Mouse (Mus musculus): Measurements from ENCODE around the gene Nup62. TPM values are rescaled to one million over a fixed set of nuclear protein-coding genes. Genes with fewer than 3 reads are reported as not detected.

The Nup62 gene
- 71.3 and 74.7 TPM in 2 replicates for polyA plus RNA-seq (2016; fragmentation: Nextera tagmentation; extraction: Ambion mirVana)

DNA sequence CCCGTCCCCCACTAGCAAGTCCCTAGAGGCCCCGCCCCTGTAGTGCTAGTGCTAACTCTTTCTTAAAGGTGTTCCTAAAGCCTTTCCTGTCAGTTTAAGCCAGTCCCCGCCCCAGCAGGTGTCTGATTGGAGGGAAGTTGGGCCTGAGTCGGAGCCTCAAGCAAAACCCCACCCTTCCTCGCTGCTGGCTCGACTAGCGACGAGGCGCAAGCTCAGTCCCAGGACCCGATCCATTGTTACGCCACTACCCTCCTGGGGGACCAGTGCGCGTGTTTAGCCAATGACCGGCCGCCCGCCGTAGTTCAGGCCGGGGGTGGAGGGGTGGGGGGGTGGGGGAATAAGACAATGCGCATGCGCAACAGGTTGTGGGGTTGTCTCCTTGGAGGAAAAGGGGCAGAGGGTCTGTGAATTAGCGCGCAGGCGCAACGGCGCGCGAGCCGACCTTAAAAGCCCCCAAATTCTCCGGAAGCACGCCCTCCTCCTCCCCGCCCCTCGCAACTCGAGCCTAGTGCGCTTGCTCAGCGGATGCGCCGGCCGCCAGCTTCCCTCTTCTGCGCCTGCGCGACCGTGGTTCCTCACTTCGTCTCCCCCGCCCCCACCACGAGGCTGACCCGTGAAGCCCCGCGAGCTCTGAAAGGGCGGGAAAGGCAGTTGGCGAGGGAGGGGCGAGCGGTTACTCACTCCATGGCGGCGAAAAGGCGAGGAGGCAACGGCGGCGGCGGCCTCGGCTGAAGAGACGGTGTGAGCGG, at the start of gene Nup62, which contains the start of gene Il4i1:
Gene Nup62, plus strand, starts transcription at position 368 of the 749 bp plus-strand sequence.
Gene Il4i1, plus strand, starts transcription at position 667 of the 749 bp plus-strand sequence.
- WGBS = 1% methylated on average over 61 of the region's 62 CpGs
- peak; percentile 94 for ATAC-seq (ENCODE audit: low FRiP score, low read depth)
- peak within 1 kb of the TSS; percentile 87 for H3K4me3 ChIP-seq
- peak within 1 kb of the TSS; percentile 82 for H3K27ac ChIP-seq
- no peaks in the 10 kb centered on the region for H3K9me3 ChIP-seq
- no peaks in the 10 kb centered on the region for H3K27me3 ChIP-seq (replicated peaks)
- peaks cover 6% of the 10 kb centered on the region; the same call in 1 of the 2 replicates for H3K36me3 ChIP-seq
- peak within 1 kb of the TSS; percentile 90 for H3K9ac ChIP-seq
- peaks cover 48% of the 10 kb centered on the region for H3K4me1 ChIP-seq
- H3K4me2 ChIP-seq (replicated peaks) = peak within 1 kb of the TSS; percentile 74

DNA sequence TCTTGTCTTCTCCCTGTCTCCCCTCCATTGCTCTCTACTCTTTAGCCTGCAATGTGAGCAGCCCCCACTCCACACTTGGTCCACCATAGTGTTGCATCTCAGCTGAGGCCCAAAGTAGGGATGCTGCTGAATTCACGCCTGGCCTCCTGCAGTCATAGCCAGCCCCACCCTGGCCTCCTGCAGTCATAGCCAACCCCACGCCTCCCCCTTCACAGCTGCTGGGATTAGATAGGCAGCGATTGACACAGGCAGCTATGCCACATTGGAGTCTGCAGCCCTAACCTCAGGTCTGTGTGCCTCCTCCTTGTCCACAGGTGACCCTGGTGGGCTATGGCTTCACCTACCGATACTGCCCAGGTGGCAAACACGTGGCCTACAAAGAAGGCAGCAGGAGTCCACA, 47.8 kb upstream of the Nup62 start:
- Histone ChIP-seq H3K4me2 (replicated peaks) (no peak overlapping the region), H3K9me3 (no peaks in the 10 kb centered on the region), H3K36me3 (peaks cover 74% of the 10 kb centered on the region), H3K4me1 (no peaks in the 10 kb centered on the region), H3K9ac (no peak overlapping the region), H3K27ac (no peak overlapping the region), H3K4me3 (no peak overlapping the region), H3K27me3 (replicated peaks) (no peaks in the 10 kb centered on the region)
- 80% methylated on average over 5 of the region's 5 CpGs for WGBS
- no peak for ATAC-seq (ENCODE audit: low FRiP score, low read depth)

DNA sequence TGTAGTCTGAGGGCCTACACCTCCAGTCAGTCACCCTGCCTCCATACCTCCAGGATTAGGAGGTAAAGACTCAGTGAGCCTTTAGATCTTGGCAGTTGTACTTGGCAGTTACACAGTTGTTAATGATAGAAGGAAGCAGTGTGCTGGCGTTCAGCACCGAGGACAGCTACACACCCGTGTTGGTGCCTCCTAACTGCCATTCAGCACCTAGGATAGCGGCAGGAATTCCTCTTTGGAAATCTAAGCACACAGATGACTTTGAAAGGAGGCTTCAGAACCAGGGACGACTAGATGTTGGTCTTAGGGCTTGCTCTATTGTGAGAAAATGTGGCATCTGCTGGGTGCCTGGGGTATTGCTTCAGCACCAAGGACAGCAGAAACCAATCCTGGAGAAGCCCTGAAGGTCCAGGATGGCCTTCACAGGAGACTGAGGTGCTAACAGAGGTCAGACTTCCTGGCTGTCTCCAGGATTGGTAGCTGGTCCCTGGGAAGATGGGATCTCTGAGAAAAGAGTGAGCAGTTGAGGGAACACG, 45.8 kb upstream of the Nup62 start:
- no peak overlapping the region for H3K27ac ChIP-seq
- no peaks in the 10 kb centered on the region for H3K9me3 ChIP-seq
- H3K4me1 ChIP-seq = no peaks in the 10 kb centered on the region
- H3K9ac ChIP-seq = no peak overlapping the region
- H3K4me2 ChIP-seq (replicated peaks) = no peak overlapping the region
- WGBS = 16% methylated on average over 6 of the region's 6 CpGs
- H3K4me3 ChIP-seq = no peak overlapping the region
- H3K36me3 ChIP-seq = peaks cover 72% of the 10 kb centered on the region
- H3K27me3 ChIP-seq (replicated peaks) = no peaks in the 10 kb centered on the region
- ATAC-seq (ENCODE audit: low FRiP score, low read depth) = no peak

DNA sequence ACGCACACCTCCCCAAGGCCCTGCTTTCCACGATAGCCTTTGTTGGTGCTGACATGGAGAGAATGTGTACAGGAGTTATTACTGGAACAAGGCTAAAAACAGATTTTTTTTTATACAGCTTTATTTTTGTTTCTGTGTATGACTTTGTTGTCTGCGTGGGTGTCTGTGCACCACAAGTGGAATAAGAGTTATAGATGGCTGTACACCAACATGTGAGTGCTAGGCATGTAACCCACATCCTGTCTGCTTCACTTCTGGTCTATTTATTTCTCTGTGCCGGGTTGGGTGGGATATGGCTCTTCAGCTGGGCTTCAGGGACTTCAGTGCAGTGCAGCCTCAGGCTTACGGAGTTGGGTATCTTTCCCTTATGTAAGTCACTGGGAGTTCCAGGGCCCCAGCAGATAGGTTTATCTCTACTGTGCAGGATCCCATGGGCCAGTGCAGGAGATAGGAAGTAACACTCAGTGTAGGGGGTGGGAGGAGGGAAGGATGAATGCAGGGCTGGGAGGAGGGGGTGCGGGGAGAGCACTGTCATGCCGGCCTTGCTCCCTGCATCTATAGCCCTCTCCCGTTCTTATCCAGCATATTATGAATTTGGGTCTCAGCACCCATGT, 43.2 kb upstream of the Nup62 start:
- no peaks in the 10 kb centered on the region for H3K27me3 ChIP-seq (replicated peaks)
- no peak overlapping the region for H3K4me2 ChIP-seq (replicated peaks)
- no peak overlapping the region for H3K9ac ChIP-seq
- WGBS = 94% methylated on average over 8 of the region's 8 CpGs
- H3K9me3 ChIP-seq = no peaks in the 10 kb centered on the region
- H3K4me1 ChIP-seq = no peaks in the 10 kb centered on the region
- H3K4me3 ChIP-seq = no peak overlapping the region
- ATAC-seq (ENCODE audit: low FRiP score, low read depth) = no peak
- no peak overlapping the region for H3K27ac ChIP-seq
- H3K36me3 ChIP-seq = peaks cover 71% of the 10 kb centered on the region

DNA sequence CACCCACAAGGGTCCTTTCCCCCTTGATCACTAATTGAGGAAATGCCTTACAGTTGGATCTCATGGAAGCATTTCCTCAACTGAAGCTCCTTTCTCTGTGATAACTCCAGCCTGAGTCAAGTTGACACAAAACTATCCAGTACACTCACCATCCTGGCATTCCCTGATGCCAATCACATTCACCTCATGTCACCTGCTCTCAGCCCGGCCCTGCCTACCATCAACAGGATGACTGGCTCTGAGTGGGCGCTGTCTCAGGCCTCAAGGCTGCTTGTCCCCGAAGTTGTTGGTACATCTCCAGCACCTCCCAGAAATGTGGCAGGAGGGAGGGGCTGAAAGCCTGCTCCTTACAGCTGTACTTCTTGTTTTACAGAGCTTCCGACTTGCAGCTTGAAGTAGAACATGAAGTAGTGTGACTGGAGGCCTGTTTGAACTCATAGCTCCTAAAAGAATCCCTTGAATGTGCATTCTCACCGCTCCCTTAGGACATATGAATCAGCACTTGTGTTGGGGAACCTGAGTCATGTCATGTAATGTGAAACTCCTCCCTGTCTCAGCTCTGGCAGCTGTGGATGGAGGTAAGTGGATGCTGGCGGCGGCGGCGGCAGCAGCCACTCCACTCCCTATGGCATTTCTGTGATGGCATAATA, 38.9 kb upstream of the Nup62 start:
- no peaks in the 10 kb centered on the region for H3K9me3 ChIP-seq

DNA sequence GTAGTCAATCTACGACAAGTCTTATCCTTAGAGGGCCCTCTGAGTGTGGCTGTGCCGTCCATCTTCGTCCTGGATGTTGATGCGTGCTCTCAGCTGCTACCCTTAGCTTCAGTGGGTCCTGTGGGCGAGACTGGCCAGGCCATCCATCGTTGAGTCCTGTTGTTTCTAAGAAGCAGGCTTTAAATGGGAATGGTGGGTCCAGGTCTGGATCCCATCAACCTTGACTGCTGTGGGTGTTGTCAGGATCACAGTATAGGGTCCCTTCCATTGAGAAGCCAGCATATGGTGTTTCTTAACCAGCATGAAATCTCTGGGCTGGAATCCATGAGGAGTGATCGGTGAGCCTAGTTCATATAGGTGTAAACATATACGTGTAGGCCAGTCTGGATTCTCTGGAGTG, 35.8 kb upstream of the Nup62 start:
- ATAC-seq (ENCODE audit: low FRiP score, low read depth) = no peak
- 88% methylated on average over 8 of the region's 8 CpGs for WGBS

More for the DNA sequence above, 38.9 kb upstream of the Nup62 start:
- no peak overlapping the region for H3K9ac ChIP-seq
- H3K4me2 ChIP-seq (replicated peaks) = no peak overlapping the region
- no peak for ATAC-seq (ENCODE audit: low FRiP score, low read depth)
- H3K4me1 ChIP-seq = no peaks in the 10 kb centered on the region
- H3K27me3 ChIP-seq (replicated peaks) = no peaks in the 10 kb centered on the region
- H3K36me3 ChIP-seq = peaks cover 51% of the 10 kb centered on the region
- 93% methylated on average over 9 of the region's 9 CpGs for WGBS
- no peak overlapping the region for H3K27ac ChIP-seq
- H3K4me3 ChIP-seq = no peak overlapping the region

DNA sequence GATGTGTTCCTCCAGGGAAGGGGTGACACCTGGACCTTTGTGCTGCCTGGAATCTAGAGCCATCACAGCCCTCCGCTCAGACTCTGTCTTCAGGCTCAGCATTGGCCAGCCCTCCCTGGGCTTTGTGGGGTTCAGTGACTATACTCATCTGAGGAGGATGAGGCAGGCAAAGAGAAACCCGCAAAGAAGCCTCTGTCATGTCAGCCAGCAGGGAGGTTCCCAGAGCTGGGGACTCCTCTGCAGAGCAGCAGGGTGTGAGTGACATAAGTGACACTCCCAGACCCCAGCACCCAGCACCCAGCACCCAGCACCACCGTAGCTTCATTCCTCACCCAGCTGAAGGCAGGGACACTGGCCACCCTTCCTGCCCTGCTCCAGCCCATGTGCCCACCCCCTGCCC, 26.4 kb upstream of the Nup62 start:
- H3K4me2 ChIP-seq (replicated peaks) = no peak overlapping the region
- H3K27me3 ChIP-seq (replicated peaks) = no peaks in the 10 kb centered on the region
- no peak for ATAC-seq (ENCODE audit: low FRiP score, low read depth)
- H3K4me1 ChIP-seq = no peaks in the 10 kb centered on the region
- no peak overlapping the region for H3K4me3 ChIP-seq
- no peaks in the 10 kb centered on the region for H3K9me3 ChIP-seq
- no peak overlapping the region for H3K27ac ChIP-seq
- no peaks in the 10 kb centered on the region for H3K36me3 ChIP-seq
- WGBS = 74% methylated on average over 3 of the region's 3 CpGs
- H3K9ac ChIP-seq = no peak overlapping the region

More for the DNA sequence above, 35.8 kb upstream of the Nup62 start:
- Histone ChIP-seq H3K27me3 (replicated peaks) (no peaks in the 10 kb centered on the region), H3K4me2 (replicated peaks) (no peak overlapping the region), H3K4me3 (no peak overlapping the region), H3K9me3 (no peaks in the 10 kb centered on the region), H3K36me3 (peaks cover 32% of the 10 kb centered on the region), H3K4me1 (no peaks in the 10 kb centered on the region), H3K27ac (no peak overlapping the region), H3K9ac (no peak overlapping the region)

DNA sequence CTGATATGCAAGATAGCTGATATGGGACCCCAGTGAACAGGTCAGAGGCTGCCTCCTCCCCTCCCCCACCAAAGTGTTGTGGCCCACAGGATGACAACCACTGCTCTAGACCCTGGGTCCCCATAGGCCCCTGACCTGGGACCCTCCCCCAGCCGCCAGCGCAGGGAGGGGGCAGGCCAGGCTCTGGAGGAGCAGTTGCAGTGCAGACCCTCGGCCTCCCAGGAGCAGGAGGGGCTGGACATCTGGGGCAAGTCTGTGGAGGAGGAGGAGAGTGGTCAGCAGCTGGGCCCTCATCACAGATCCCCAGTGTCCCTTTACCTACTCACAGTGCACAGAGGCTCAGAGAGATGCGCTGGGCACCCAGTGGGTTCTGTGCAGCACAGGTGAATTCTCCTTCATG, 25.8 kb upstream of the Nup62 start:
- no peak overlapping the region for H3K4me3 ChIP-seq
- H3K36me3 ChIP-seq = no peaks in the 10 kb centered on the region
- WGBS = 56% methylated on average over 4 of the region's 4 CpGs
- no peak overlapping the region for H3K4me2 ChIP-seq (replicated peaks)
- H3K27ac ChIP-seq = no peak overlapping the region
- no peaks in the 10 kb centered on the region for H3K4me1 ChIP-seq
- ATAC-seq (ENCODE audit: low FRiP score, low read depth) = no peak
- no peaks in the 10 kb centered on the region for H3K27me3 ChIP-seq (replicated peaks)
- H3K9ac ChIP-seq = no peak overlapping the region
- no peaks in the 10 kb centered on the region for H3K9me3 ChIP-seq

DNA sequence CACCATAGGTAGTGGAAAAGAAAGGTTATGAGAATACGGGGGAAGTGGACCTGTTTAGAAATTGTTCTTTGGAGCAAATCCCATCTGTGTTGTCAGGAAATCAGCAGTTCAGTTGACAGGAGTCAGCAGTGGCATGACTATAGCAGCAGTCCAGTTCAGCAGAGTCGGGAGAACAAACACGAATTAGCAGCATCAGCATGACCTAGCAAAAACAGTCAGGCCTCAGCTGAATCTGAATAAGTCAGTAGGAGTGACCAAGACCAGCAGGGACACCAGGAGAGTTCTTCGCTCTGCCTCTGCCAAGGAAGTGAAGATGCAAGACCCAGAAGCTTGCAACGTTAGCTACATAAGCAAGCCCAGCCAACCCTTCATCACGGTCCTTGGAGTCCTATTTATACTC, 23.1 kb upstream of the Nup62 start:
- Histone ChIP-seq H3K4me3 (no peak overlapping the region), H3K27ac (no peak overlapping the region), H3K36me3 (no peaks in the 10 kb centered on the region), H3K4me1 (no peaks in the 10 kb centered on the region), H3K4me2 (replicated peaks) (no peak overlapping the region), H3K9ac (no peak overlapping the region), H3K9me3 (no peaks in the 10 kb centered on the region), H3K27me3 (replicated peaks) (no peaks in the 10 kb centered on the region)
- 81% methylated on average over 6 of the region's 6 CpGs for WGBS
- ATAC-seq (ENCODE audit: low FRiP score, low read depth) = no peak

DNA sequence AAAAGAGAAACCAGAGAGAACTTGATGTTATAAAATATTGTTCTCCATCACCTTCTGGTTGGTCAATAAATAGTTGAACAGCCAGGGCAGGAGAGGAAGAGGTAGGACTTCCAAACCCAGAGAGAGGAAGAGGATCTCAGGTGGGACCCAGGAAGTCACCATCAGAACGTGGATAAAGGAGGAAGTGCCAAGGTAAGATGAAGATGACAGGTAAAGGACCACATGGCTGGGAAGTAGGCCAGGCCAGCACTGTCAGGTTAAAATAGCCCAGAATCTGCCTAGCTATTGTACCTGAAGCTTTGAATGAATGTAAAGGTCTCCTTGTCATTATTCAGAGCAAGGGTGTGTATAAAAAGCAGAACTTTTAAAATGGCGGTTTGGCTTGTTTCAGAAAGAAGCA, 7.0 kb upstream of the Nup62 start:
- no peak for ATAC-seq (ENCODE audit: low FRiP score, low read depth)
- H3K27me3 ChIP-seq (replicated peaks) = no peaks in the 10 kb centered on the region
- peaks cover 6% of the 10 kb centered on the region; the same call in 1 of the 2 replicates for H3K36me3 ChIP-seq
- no peak overlapping the region for H3K27ac ChIP-seq
- no peak overlapping the region for H3K9ac ChIP-seq
- H3K9me3 ChIP-seq = no peaks in the 10 kb centered on the region
- no peak overlapping the region for H3K4me2 ChIP-seq (replicated peaks)
- WGBS = 83% methylated on average over 2 of the region's 2 CpGs
- H3K4me3 ChIP-seq = no peak overlapping the region
- no peaks in the 10 kb centered on the region for H3K4me1 ChIP-seq

DNA sequence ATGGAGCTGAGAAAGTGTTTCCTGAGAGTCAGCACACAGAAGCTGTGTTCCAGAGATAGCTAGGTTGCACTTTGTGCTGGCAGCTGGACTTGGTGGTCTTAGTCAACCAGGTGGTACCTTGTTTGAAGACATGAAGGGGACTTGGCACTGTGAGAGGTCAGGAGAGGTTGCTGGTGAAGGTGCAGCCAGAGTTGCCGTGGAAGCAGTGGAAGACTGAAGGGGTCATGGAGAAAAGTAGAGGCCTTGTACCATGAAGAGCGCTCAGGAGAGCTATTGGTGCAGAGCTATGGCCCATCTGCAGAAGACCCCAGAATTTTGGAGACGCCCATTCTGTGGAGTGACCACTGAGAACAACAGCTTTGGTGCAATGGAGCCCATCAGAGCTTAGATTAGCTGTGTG, 6.4 kb upstream of the Nup62 start:
- H3K9ac ChIP-seq = no peak overlapping the region
- H3K27ac ChIP-seq = no peak overlapping the region
- peaks cover 6% of the 10 kb centered on the region; the same call in 1 of the 2 replicates for H3K36me3 ChIP-seq
- H3K27me3 ChIP-seq (replicated peaks) = no peaks in the 10 kb centered on the region
- H3K9me3 ChIP-seq = no peaks in the 10 kb centered on the region
- no peak overlapping the region for H3K4me2 ChIP-seq (replicated peaks)
- H3K4me1 ChIP-seq = 0 out of 2 replicates have a peak, but pooled peaks cover 1% of the 10 kb centered on the region
- ATAC-seq (ENCODE audit: low FRiP score, low read depth) = no peak
- H3K4me3 ChIP-seq = no peak overlapping the region
- WGBS = 95% methylated on average over 3 of the region's 3 CpGs

DNA sequence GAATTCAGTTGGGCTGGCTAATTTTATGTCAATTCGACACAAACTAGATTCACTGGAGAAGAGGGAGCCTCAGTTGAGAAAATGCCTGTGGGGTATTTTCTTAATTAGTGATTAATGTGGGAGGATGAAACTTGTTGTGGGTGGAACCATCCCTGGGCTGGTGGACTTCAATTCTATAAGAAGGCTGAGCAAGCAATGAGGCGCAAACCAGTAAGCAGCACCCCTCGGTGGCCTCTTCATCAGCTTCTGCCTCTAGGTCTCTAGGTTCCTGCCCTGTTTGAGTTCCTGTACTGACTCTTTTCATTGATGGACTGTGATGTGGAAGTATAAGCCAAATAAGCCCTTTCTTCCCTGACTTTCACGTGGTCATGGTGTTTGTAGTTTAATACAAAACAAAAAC, 5.5 kb upstream of the Nup62 start:
- H3K27ac ChIP-seq = no peak overlapping the region
- 85% methylated on average over 4 of the region's 4 CpGs for WGBS

More for the DNA sequence above, 5.5 kb upstream of the Nup62 start:
- no peak for ATAC-seq (ENCODE audit: low FRiP score, low read depth)
- H3K9ac ChIP-seq = no peak overlapping the region
- peaks cover 10% of the 10 kb centered on the region for H3K4me1 ChIP-seq
- H3K27me3 ChIP-seq (replicated peaks) = no peaks in the 10 kb centered on the region
- no peaks in the 10 kb centered on the region for H3K9me3 ChIP-seq
- H3K4me3 ChIP-seq = no peak overlapping the region
- H3K4me2 ChIP-seq (replicated peaks) = no peak overlapping the region
- H3K36me3 ChIP-seq = peaks cover 6% of the 10 kb centered on the region; the same call in 1 of the 2 replicates
